Mouse (Mus musculus): Measurements from ENCODE around the gene Arhgap33.
"Not testable (repeated sequence)": the region's sequence is repeated elsewhere in the genome, so short reads cannot be mapped to it uniquely, and the experiment has no call there.

Arhgap33 gene

DNA sequence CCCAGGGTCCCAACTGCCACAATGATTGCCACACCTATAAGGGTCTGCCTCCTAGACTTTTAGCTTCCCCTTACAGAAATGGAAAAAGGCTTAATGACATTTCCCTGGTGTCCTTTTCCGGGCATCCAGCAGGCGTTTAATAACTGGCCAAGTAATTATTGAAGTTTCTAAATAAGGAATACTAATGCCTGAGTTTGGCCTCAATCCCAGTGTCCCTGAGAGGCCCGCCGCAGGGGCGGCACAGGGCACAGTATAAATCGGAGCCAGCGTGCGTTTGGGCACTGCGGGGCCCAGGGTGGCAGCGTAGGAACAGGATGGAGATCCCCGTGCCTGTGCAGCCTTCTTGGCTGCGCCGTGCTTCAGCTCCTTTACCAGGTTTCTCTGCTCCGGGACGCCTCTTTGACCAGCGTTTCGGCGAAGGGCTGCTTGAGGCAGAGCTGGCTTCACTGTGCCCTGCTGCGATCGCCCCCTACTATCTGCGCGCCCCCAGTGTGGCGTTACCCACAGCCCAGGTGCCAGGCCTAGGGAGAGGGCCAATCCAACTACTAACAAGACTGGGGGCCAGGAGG lies 18.2 kb upstream of the Arhgap33 start:
- peak in 1 of 2 experiments; percentile 22 for DNase-seq (ENCODE audit: low spot score in 2 of 2)

GRCm38 (mm10) chr7:30552102-30553020 lies 17.5 kb upstream of the Arhgap33 start, which contains the start of the genes Hspb6 and Proser3:
Gene Hspb6 (plus strand): TSS chr7:30552178.
Gene Proser3 (minus strand): TSS chr7:30552299.
- DNase-seq (ENCODE audit: low spot score in 2 of 2): peak; percentile 90 to 93

GRCm38 (mm10) chr7:30551445-30552101 lies 16.7 kb upstream of the Arhgap33 start:
- DNase-seq (ENCODE audit: low spot score in 2 of 2): no peak

DNA sequence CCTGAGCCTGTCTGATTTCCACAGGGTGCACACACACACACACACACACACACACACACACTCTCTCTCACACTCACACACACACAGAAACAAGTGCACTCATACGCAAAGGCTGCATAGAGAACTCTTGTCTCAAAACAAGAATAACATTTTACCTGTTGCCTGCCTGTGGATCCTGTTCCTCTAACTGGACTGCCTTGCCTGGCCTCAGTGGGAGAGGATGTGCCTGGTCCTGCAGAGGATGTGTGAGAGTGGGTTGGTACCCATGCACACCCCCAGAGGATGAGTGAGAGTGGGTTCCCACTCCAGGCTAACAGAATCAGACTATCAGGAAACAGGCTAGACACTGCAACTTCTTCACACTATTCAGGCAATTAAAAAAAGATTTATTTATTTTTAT lies 15.7 kb upstream of the Arhgap33 start:
- no peak for DNase-seq (ENCODE audit: low spot score in 2 of 2)

- no peak for DNase-seq (ENCODE audit: low spot score in 2 of 2)
These were observed 15.0 kb upstream of the Arhgap33 start for GRCm38 (mm10) chr7:30549880-30550279.

GRCm38 (mm10) chr7:30544327-30544726 lies 9.5 kb upstream of the Arhgap33 start:
- DNase-seq (ENCODE audit: low spot score in 2 of 2): no peak

- DNase-seq (ENCODE audit: low spot score in 2 of 2): no peak
These were observed 5.7 kb upstream of the Arhgap33 start for GRCm38 (mm10) chr7:30540572-30540971.

- peak in 1 of 2 experiments; percentile 22 for DNase-seq (ENCODE audit: low spot score in 2 of 2)
These were observed 773 bp downstream of the Arhgap33 start for GRCm38 (mm10) chr7:30533941-30534632.

GRCm38 (mm10) chr7:30532931-30533330 lies 1.9 kb downstream of the Arhgap33 start:
- DNase-seq (ENCODE audit: low spot score in 2 of 2): no peak

DNA sequence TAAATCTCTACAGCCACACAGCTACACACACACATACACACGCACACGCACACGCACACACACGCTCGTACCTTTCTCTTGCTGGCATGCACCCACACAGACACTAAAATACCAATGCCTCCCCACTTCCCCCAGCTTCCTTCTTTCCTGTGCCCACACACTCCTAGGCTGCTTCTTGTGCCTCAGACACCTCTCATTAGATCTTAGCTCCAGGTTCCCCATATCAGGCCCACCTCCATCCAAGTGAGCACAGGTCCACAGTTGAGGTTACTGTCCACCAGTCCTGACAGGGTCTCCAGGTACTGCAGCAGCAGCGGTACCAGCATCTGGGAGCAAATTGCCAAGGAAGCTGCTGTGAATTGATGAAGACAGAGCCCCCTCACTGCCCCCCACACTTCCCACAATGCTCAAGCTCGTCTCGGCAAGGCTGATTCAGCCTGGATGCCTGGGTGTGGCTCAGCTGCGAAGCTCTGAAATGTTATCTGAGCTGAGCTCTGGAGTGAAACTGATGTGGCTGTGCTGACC lies 3.5 kb downstream of the Arhgap33 start:
- no peak for DNase-seq (ENCODE audit: low spot score in 2 of 2)

DNA sequence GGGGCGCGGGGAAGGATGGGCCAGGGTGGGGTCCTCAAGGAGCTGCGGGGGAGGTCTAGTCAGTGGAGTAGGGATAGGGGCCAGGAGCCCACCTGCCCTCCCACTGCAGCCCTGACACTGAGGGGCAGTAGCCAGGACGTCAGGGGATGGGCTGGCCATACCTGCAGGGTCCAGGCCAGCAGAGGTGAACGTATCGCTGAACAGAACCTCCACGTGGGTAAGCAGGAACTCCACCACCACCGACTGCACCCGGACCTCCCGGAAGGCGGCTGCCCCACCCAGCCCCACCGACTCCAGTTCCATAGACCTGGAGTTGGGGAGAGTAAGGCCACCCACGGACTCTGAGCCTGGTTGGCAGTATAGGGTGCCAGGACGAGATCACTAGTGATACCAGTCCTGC lies 7.9 kb downstream of the Arhgap33 start:
- no peak for DNase-seq (ENCODE audit: low spot score in 2 of 2)

DNA sequence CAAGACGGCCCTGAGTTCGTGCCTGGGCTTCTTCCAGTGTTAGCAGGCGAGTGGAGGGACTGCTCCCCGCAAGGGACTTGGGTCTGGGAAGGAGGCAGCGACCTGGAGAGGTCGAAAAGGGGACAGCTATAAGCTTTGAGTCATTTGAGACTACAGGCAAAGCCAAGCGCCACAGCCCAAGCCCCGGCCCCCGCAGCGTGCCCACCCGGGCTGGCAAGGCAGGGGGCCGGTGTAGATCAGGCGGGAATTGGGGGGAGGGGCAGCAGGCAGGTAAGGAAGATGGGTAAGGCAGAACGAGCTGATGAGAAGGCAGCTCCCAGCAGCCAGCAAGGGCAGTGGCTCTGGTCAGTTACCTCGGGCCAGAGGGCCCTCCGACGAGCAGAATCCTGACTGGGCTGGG lies 8.5 kb downstream of the Arhgap33 start:
- no peak for DNase-seq (ENCODE audit: low spot score in 2 of 2)

- DNase-seq (ENCODE audit: low spot score in 2 of 2): no peak
These were observed 8.9 kb downstream of the Arhgap33 start for GRCm38 (mm10) chr7:30525954-30526353.

- DNase-seq (ENCODE audit: low spot score in 2 of 2): no peak
These were observed 10.4 kb downstream of the Arhgap33 start for GRCm38 (mm10) chr7:30524487-30524886.

GRCm38 (mm10) chr7:30522871-30523270 lies 12.0 kb downstream of the Arhgap33 start:
- DNase-seq (ENCODE audit: low spot score in 2 of 2): no peak

GRCm38 (mm10) chr7:30520856-30521255 lies 14.0 kb downstream of the Arhgap33 start:
- DNase-seq (ENCODE audit: low spot score in 2 of 2): no peak

DNA sequence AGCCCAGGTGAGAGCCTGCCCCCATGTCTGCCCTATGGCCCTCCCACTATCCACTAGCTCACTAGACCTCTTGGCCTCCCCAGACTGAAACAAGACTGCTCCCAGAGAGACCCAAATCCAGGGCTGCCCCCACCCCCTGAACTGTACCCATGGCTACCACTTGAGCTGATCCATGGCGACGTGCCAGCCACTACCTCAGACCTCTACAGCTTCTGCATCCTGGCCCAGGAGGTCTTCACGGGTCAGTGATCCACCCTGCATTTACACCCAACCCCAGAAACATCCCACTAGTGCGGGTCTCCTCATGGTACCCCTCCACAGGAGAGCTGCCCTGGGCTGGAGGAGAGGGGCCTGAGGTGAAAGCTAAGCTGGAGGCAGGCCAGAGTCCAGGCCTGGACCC lies 14.5 kb downstream of the Arhgap33 start:
- no peak for DNase-seq (ENCODE audit: low spot score in 2 of 2)

GRCm38 (mm10) chr7:30518325-30518724 lies 16.5 kb downstream of the Arhgap33 start:
- DNase-seq (ENCODE audit: low spot score in 2 of 2): no peak

GRCm38 (mm10) chr7:30515003-30515760 lies 19.7 kb downstream of the Arhgap33 start:
- DNase-seq (ENCODE audit: low spot score in 2 of 2): no peak

- DNase-seq (ENCODE audit: low spot score in 2 of 2): no peak
These were observed 26.8 kb downstream of the Arhgap33 start for GRCm38 (mm10) chr7:30508061-30508460.

- DNase-seq (ENCODE audit: low spot score in 2 of 2): not testable (repeated sequence)
These were observed 33.7 kb downstream of the Arhgap33 start for GRCm38 (mm10) chr7:30501159-30501558.
